Mouse (Mus musculus) kidney, adult 2 months (tissue): Measurements from ENCODE around the gene Sprr3.

ENCODE experiments used
- CTCF ChIP-seq: fragments of 200-500 bp; conservative IDR thresholded peaks from 2 replicates; pipeline ENCODE4 v1.5.1; 2011; ENCODE audit warnings: low read depth, mild to moderate bottlenecking, control low read depth, low read length, moderate library complexity, mixed read lengths; ENCODE audit not compliant: insufficient read depth, insufficient read length
- POLR2A ChIP-seq: fragments of 200-500 bp; IDR thresholded peaks from one replicate; pipeline ENCODE4 v1.6.1; 2011; ENCODE audit warnings: low read depth, low read length, control low read depth

DNA sequence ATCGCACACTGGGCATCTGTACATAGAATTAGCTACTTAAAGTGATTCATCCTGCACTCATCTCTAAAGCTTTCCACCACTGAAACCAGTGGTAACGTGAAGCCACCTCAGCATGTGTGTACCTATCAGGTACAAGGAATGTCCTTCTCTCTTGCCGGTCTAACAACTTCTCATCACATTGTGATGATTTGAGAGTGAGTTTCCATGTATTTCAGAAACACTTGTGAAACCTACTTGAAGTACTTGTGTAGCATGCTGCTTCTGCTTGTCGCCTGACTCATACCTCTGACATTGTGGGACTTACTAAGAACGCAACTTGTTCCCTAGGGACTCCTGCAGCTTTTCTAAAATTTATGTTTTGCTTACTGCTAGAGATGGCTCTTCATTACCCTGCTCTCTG is 3.4 kb downstream of the Sprr3 start:
- TF ChIP-seq CTCF (no peak), POLR2A (no peak)
